Comparison of ENCODE assay signal across 8 mouse cellular contexts in genomic region chr7:119720253-119720946, GRCm38 (mm10). TPM values are rescaled to one million over a fixed set of nuclear protein-coding genes. Genes with fewer than 3 reads are reported as not detected.
DNase-seq lines count a peak whose midpoint lies in the region; ATAC-seq and TF ChIP-seq lines count a peak whose summit lies in the region.

Gene Thumpd1 (minus strand): TSS chr7:119720798.

- under 1% methylated on average over 60 of the region's 60 CpGs for WGBS in embryonic facial prominence, embryonic 13.5 days
- under 1% methylated on average over 60 of the region's 60 CpGs for WGBS in kidney, adult 2 months
- WGBS in limb, embryonic 12.5 days, result under 1% methylated on average over 60 of the region's 60 CpGs
- under 1% methylated on average over 60 of the region's 60 CpGs for WGBS in midbrain, embryonic 15.5 days
- WGBS in spleen, adult 2 months, result under 1% methylated on average over 60 of the region's 60 CpGs

- no peaks in the 10 kb centered on the region for H3K9me3 ChIP-seq in embryonic facial prominence, embryonic 13.5 days
- H3K9me3 ChIP-seq in limb, embryonic 12.5 days, result no peaks in the 10 kb centered on the region
- no peaks in the 10 kb centered on the region for H3K9me3 ChIP-seq in midbrain, embryonic 15.5 days

- peak; percentile 92 for DNase-seq in 3134 (ENCODE audit: extremely low read depth, insufficient read length, low spot score)
- peak; percentile 95 to 96 for DNase-seq in adrenal gland, postnatal 36 days
- peak; percentile 93 to 94 for DNase-seq in heart, adult 18-20 months
- peak; percentile 95 for DNase-seq in kidney, adult 2 months
- peak; percentile 78 to 88 for DNase-seq in spleen, adult 2 months (ENCODE audit: low read depth in 1 of 2, low spot score in 2 of 2)

- peak; percentile 81 for ATAC-seq in embryonic facial prominence, embryonic 13.5 days (ENCODE audit: insufficient number of reproducible peaks, insufficient read depth, low FRiP score, low TSS enrichment, low read depth)
- ATAC-seq in limb, embryonic 12.5 days (ENCODE audit: insufficient number of reproducible peaks, insufficient read depth, low FRiP score, low TSS enrichment, low read depth), result peak; percentile 92
- ATAC-seq in midbrain, embryonic 15.5 days (replicated peaks), result peak; percentile 98

- peak within 1 kb of the TSS; percentile 74 for H3K27ac ChIP-seq in embryonic facial prominence, embryonic 13.5 days
- H3K27ac ChIP-seq in kidney, adult 2 months (ENCODE audit: insufficient read depth, low read depth, low read length), result no peak within 1 kb of the TSS
- peak within 1 kb of the TSS; percentile 83 for H3K27ac ChIP-seq in limb, embryonic 12.5 days
- H3K27ac ChIP-seq in midbrain, embryonic 15.5 days, result peak within 1 kb of the TSS; percentile 78
- peak within 1 kb of the TSS; percentile 10 for H3K27ac ChIP-seq in spleen, adult 2 months (ENCODE audit: insufficient read depth, low read length)

- H3K36me3 ChIP-seq in embryonic facial prominence, embryonic 13.5 days, result peaks cover 35% of the 10 kb centered on the region
- no peaks in the 10 kb centered on the region; the same call in 1 of the 2 replicates for H3K36me3 ChIP-seq in kidney, adult 2 months (ENCODE audit: control insufficient read depth, insufficient read depth, low read length)
- H3K36me3 ChIP-seq in limb, embryonic 12.5 days, result peaks cover 36% of the 10 kb centered on the region
- peaks cover 30% of the 10 kb centered on the region for H3K36me3 ChIP-seq in midbrain, embryonic 15.5 days (replicated peaks)
- H3K36me3 ChIP-seq in spleen, adult 2 months (ENCODE audit: control insufficient read depth, insufficient read depth, low read length), result peaks cover 17% of the 10 kb centered on the region

- peak; percentile 65 for TF ChIP-seq CTCF in kidney, adult 2 months (conservative IDR thresholded peaks at IDR 0.05; ENCODE audit: insufficient read depth, insufficient read length, low read depth, low read length)
- TF ChIP-seq CTCF in spleen, adult 2 months (IDR thresholded peaks at IDR 0.05; ENCODE audit: extremely low read depth, insufficient read depth, insufficient read length, insufficient replicate concordance), result peak; percentile 31; the same call in 1 of the 2 replicates

- H3K4me1 ChIP-seq in embryonic facial prominence, embryonic 13.5 days, result peaks cover 9% of the 10 kb centered on the region
- no peaks in the 10 kb centered on the region for H3K4me1 ChIP-seq in kidney, adult 2 months (ENCODE audit: control insufficient read depth, insufficient read depth, low read length)
- H3K4me1 ChIP-seq in limb, embryonic 12.5 days (replicated peaks), result peaks cover 5% of the 10 kb centered on the region
- H3K4me1 ChIP-seq in midbrain, embryonic 15.5 days, result peaks cover 12% of the 10 kb centered on the region
- H3K4me1 ChIP-seq in spleen, adult 2 months (ENCODE audit: control insufficient read depth, insufficient read depth, insufficient read length), result no peaks in the 10 kb centered on the region; the same call in 1 of the 2 replicates

- TF ChIP-seq POLR2A in kidney, adult 2 months (IDR thresholded peaks at IDR 0.05; ENCODE audit: low read depth, low read length), result peak; percentile 24
- no peak for TF ChIP-seq POLR2A in spleen, adult 2 months (IDR thresholded peaks at IDR 0.05; ENCODE audit: low read depth, low read length)

- H3K27me3 ChIP-seq in embryonic facial prominence, embryonic 13.5 days, result no peaks in the 10 kb centered on the region
- H3K27me3 ChIP-seq in kidney, adult 2 months (replicated peaks; ENCODE audit: control insufficient read depth, insufficient read depth, low read length), result no peaks in the 10 kb centered on the region
- H3K27me3 ChIP-seq in limb, embryonic 12.5 days, result no peaks in the 10 kb centered on the region; the same call in 1 of the 2 replicates
- no peaks in the 10 kb centered on the region for H3K27me3 ChIP-seq in midbrain, embryonic 15.5 days (replicated peaks)
- H3K27me3 ChIP-seq in spleen, adult 2 months (ENCODE audit: control insufficient read depth, insufficient read depth, low read length), result no peaks in the 10 kb centered on the region

- peak within 1 kb of the TSS; percentile 85 for H3K4me2 ChIP-seq in embryonic facial prominence, embryonic 13.5 days
- peak within 1 kb of the TSS; percentile 65 for H3K4me2 ChIP-seq in limb, embryonic 12.5 days
- peak within 1 kb of the TSS; percentile 80 for H3K4me2 ChIP-seq in midbrain, embryonic 15.5 days

- peak within 1 kb of the TSS; percentile 97 for H3K4me3 ChIP-seq in embryonic facial prominence, embryonic 13.5 days
- peak within 1 kb of the TSS; percentile 99 for H3K4me3 ChIP-seq in kidney, adult 2 months (ENCODE audit: insufficient read depth, low read depth, low read length)
- peak within 1 kb of the TSS; percentile 90 for H3K4me3 ChIP-seq in limb, embryonic 12.5 days (replicated peaks)
- H3K4me3 ChIP-seq in midbrain, embryonic 15.5 days, result peak within 1 kb of the TSS; percentile 97
- peak within 1 kb of the TSS; percentile 72 for H3K4me3 ChIP-seq in spleen, adult 2 months (ENCODE audit: extremely low read depth, insufficient read depth, insufficient read length)

- peak within 1 kb of the TSS; percentile 93 for H3K9ac ChIP-seq in embryonic facial prominence, embryonic 13.5 days
- peak within 1 kb of the TSS; percentile 85 for H3K9ac ChIP-seq in limb, embryonic 12.5 days (replicated peaks)
- H3K9ac ChIP-seq in midbrain, embryonic 15.5 days, result peak within 1 kb of the TSS; percentile 94

RNA-seq across cellular contexts. Expression of gene Thumpd1, which starts in this region (rescaled TPM):
- total RNA-seq in adrenal gland, postnatal 36 days (2021), result 10 to 100 TPM; 33.9 to 34.4 TPM
- polyA plus RNA-seq in embryonic facial prominence, embryonic 13.5 days (2015; fragmentation: Nextera tagmentation; extraction: Ambion mirVana), result 78.2 and 83.5 TPM in 2 replicates
- total RNA-seq in heart, adult 18-20 months (2021), result 10 to 100 TPM; 16.0 to 17.2 TPM
- polyA plus RNA-seq in kidney, adult 2 months (2012; rRNA removed), result 10.4 and 11.2 TPM in 2 replicates
- polyA plus RNA-seq in limb, embryonic 12.5 days (2016; fragmentation: Nextera tagmentation; extraction: Ambion mirVana), result 89.0 and 90.0 TPM in 2 replicates
- 88.2 and 90.3 TPM in 2 replicates for polyA plus RNA-seq in midbrain, embryonic 15.5 days (2015; fragmentation: Nextera tagmentation; extraction: Ambion mirVana)
- polyA plus RNA-seq in spleen, adult 2 months (2012; rRNA removed), result 8.1 and 13.9 TPM in 2 replicates
